Mouse (Mus musculus): ENCODE measurements around the gene C330021F23Rik. TPM values are rescaled to one million over a fixed set of nuclear protein-coding genes. Genes with fewer than 3 reads are reported as not detected.
A peak's percentile ranks its signal among the peaks of the same experiment; 100 is the strongest.

Gene C330021F23Rik
- 0.48 and 0.76 TPM in 2 replicates for polyA plus RNA-seq (2015; fragmentation: Nextera tagmentation; extraction: Ambion mirVana)

DNA sequence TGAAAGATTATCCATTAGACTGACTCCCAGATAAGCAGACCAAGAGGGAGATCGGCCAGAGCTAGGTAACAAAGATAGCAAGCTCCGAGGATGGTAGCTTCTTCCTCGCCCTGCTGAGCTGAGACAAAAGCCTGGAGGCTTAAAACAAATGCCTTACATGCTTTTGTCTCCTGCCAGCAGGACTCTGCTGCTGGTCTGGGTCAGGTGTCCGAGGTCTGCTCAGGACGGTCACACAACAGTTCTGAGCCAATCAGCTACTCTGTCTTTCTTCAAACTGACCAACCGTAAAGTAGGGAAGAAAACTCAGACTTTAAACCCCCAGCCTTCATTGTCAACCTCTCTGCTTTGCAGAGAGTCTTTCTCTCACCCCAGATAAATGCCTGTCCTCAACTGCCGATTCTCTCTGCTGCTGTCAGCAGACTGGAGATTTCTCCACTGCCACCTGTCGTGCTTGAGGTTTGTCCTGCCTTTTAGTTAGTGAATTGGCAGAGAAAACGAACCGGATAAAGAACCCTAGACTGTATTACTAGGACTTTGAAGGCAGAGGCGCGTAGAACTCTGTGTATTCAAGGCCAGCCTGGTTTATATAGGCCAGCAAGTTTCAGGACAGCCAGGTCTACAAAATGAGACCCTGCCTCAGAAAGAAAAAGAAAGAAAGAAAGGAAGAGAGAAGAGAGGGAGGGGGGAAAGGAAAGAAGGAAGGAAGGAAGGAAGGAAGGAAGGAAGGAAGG is at the start of gene C330021F23Rik:
C330021F23Rik (plus strand) TSS at position 350 of the 731 bp plus-strand sequence.
- 3% methylated on average over 12 of the region's 12 CpGs for WGBS
- ATAC-seq (ENCODE audit: insufficient number of reproducible peaks, insufficient read depth, low FRiP score, low TSS enrichment, low read depth), result no peak
- Histone ChIP-seq H3K36me3 (no peaks in the 10 kb centered on the region), H3K4me2 (peak within 1 kb of the TSS; percentile 32), H3K9ac (peak within 1 kb of the TSS; percentile 37; the same call in 1 of the 2 replicates), H3K27me3 (no peaks in the 10 kb centered on the region), H3K27ac (no peak within 1 kb of the TSS), H3K4me3 (no peak within 1 kb of the TSS), H3K9me3 (no peaks in the 10 kb centered on the region), H3K4me1 (peaks cover 3% of the 10 kb centered on the region; the same call in 1 of the 2 replicates)

DNA sequence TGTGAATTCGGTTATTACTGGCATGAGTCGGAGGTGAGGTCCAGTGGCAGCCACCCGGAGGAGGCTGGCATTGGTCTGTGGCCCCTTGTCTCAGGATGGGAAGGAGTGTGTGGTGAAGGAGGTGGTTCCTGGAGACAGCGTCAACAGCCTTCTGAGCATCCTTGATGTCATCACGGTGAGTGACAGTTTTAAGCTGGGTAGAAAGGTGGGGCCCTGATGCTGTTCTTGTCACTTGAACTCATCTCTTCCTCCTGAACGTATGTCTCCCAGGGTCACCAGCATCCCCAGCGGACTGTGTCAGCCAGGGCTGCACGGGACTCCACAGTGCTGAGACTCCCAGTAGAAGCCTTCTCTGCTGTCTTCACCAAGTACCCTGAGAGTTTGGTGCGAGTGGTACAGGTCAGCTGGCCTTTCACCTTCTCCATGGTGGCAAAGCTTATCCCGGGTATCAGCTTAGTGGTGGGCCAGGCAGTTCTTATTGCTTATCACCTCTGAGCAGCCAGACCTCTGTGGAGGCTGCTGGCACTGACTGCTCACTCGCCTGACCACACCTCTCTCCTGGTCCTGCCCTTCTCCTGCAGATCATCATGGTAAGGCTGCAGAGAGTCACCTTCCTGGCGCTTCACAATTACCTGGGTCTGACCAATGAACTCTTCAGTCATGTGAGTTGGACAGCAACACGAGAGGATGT is 45.6 kb upstream of the C330021F23Rik start:
- Histone ChIP-seq H3K4me2 (no peak overlapping the region), H3K9me3 (no peaks in the 10 kb centered on the region), H3K4me3 (no peak overlapping the region), H3K27ac (no peak overlapping the region), H3K27me3 (no peaks in the 10 kb centered on the region), H3K36me3 (peaks cover 60% of the 10 kb centered on the region), H3K9ac (no peak overlapping the region), H3K4me1 (peaks cover 3% of the 10 kb centered on the region; the same call in 1 of the 2 replicates)
- ATAC-seq (ENCODE audit: insufficient number of reproducible peaks, insufficient read depth, low FRiP score, low TSS enrichment, low read depth), result no peak
- 89% methylated on average over 13 of the region's 13 CpGs for WGBS

DNA sequence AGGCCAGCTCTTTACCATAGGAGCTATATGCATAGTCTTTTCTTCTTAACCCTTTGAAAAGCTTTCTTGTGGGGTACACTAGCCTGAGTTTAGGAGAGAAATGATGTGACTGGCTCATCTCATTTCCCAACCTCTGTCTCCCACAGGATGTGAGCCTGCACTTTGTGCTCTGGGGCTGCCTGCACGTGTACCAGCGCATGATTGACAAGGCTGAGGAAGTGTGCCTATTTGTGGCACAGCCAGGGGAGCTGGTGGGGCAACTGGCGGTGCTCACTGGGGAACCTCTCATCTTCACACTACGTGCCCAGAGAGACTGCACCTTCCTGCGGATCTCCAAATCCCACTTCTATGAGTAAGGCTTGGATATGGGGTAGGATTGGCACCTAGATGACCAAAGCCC is 37.0 kb upstream of the C330021F23Rik start:
- Histone ChIP-seq H3K4me1 (no peaks in the 10 kb centered on the region), H3K9me3 (no peaks in the 10 kb centered on the region), H3K4me2 (no peak overlapping the region), H3K27me3 (no peaks in the 10 kb centered on the region), H3K27ac (no peak overlapping the region), H3K9ac (no peak overlapping the region), H3K36me3 (peaks cover 53% of the 10 kb centered on the region), H3K4me3 (no peak overlapping the region)
- no peak for ATAC-seq (ENCODE audit: insufficient number of reproducible peaks, insufficient read depth, low FRiP score, low TSS enrichment, low read depth)
- WGBS, result 87% methylated on average over 5 of the region's 5 CpGs

DNA sequence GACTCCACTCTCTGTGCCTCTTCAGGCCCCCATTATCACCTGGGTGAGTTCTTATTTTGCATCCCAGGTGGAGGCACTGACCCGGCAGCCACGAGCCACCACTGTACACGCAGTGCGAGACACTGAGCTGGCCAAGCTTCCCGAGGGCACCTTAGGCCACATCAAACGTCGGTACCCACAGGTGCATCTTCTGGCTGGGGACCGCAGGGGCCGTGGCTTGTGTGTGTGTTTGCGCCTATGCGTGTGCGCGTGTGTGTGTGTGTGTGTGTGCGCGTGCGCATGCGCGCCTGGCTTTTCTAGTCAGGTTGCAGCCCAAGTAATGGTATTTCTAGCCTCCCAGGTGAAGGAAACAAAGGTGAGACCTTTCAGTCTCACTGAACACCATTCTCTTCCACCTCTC is 35.9 kb upstream of the C330021F23Rik start:
- H3K9me3 ChIP-seq, result no peaks in the 10 kb centered on the region
- ATAC-seq (ENCODE audit: insufficient number of reproducible peaks, insufficient read depth, low FRiP score, low TSS enrichment, low read depth), result no peak
- no peak overlapping the region for H3K9ac ChIP-seq
- no peak overlapping the region for H3K4me2 ChIP-seq
- H3K4me1 ChIP-seq, result no peaks in the 10 kb centered on the region
- H3K27ac ChIP-seq, result no peak overlapping the region
- H3K36me3 ChIP-seq, result peaks cover 54% of the 10 kb centered on the region
- H3K4me3 ChIP-seq, result no peak overlapping the region
- WGBS, result 94% methylated on average over 18 of the region's 18 CpGs
- H3K27me3 ChIP-seq, result no peaks in the 10 kb centered on the region

DNA sequence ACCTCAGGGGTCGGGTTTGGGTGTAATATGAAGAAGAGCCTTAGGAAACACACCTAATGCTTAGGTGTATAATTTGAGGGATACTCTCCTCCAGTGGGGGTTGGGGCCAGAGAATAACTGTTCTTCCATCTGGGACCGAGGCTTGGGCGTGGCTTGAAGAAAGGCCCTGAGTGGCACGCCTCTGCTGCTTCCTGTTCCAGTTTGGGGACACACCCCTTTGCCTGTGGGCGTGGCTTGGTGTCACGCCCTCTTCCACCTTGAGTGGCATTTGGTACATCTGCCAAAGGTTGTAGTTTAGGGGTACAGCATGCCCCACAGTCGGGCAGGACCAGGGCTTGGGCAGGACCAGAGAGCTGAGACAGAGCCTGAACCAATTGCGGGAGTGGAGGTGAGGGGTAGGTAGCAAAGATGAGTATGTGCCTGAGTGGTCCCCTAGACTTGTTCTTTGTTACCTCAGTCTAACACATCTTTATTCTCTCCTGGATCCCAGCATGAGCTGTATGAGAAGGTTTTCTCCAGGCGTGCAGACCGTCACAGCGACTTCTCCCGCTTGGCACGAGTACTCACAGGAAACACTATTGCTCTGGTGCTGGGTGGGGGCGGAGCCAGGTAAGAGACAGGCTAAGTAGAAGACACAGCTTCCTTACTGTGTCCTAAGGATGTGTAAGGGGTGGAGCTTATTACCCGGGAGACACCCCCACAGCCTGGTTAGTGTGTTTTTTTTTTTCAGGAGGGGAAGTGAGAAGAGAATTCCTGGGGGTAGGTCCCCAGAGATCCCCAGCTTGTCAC is 31.5 kb upstream of the C330021F23Rik start:
- H3K27ac ChIP-seq, result no peak overlapping the region
- H3K9ac ChIP-seq, result no peak overlapping the region
- H3K4me1 ChIP-seq, result no peaks in the 10 kb centered on the region
- H3K36me3 ChIP-seq, result peaks cover 80% of the 10 kb centered on the region
- no peak for ATAC-seq (ENCODE audit: insufficient number of reproducible peaks, insufficient read depth, low FRiP score, low TSS enrichment, low read depth)
- WGBS, result 62% methylated on average over 15 of the region's 15 CpGs
- H3K4me3 ChIP-seq, result no peak overlapping the region
- H3K4me2 ChIP-seq, result no peak overlapping the region
- H3K9me3 ChIP-seq, result no peaks in the 10 kb centered on the region
- no peaks in the 10 kb centered on the region for H3K27me3 ChIP-seq

DNA sequence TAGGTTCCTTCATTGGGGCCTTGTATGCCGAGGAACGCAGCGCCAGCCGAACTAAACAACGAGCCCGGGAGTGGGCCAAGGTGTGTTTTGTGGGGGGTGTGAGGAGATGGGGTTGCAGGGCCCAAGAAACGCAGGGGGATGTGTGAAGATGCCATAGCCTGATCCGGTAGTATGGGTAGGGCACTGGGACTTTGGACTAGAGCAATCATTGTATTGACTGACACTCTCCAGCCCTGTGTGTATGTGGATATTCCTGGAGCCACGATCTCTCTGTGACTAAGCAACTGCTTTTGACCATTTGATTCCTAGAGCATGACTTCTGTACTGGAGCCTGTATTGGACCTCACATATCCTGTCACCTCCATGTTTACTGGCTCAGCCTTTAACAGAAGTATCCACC is 30.9 kb upstream of the C330021F23Rik start:
- Histone ChIP-seq H3K27me3 (no peaks in the 10 kb centered on the region), H3K9ac (no peak overlapping the region), H3K36me3 (peaks cover 80% of the 10 kb centered on the region), H3K9me3 (no peaks in the 10 kb centered on the region), H3K4me2 (no peak overlapping the region), H3K27ac (no peak overlapping the region), H3K4me3 (no peak overlapping the region), H3K4me1 (no peaks in the 10 kb centered on the region)
- WGBS, result 94% methylated on average over 9 of the region's 9 CpGs
- ATAC-seq (ENCODE audit: insufficient number of reproducible peaks, insufficient read depth, low FRiP score, low TSS enrichment, low read depth), result no peak

DNA sequence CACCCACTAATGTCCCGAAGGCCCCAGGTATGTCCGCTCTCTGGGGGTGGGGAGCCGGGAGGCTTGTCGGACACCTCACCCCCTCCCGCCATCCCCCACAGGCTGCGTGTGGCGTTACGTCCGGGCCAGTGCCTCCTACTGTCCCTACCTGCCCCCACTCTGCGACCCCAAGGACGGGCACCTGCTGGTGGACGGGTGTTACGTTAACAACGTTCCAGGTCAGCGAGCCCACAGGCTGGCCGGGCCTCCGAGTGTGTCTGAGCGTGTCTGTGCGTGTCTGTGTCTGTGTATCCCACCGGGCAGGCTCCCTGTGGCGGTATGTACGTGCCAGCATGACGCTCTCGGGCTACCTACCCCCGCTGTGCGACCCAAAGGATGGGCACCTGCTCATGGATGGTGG is 30.1 kb upstream of the C330021F23Rik start:
- Histone ChIP-seq H3K4me2 (no peak overlapping the region), H3K27me3 (no peaks in the 10 kb centered on the region), H3K9me3 (no peaks in the 10 kb centered on the region), H3K4me1 (no peaks in the 10 kb centered on the region), H3K36me3 (peaks cover 81% of the 10 kb centered on the region), H3K4me3 (no peak overlapping the region), H3K27ac (no peak overlapping the region), H3K9ac (no peak overlapping the region)
- WGBS, result 90% methylated on average over 26 of the region's 26 CpGs
- ATAC-seq (ENCODE audit: insufficient number of reproducible peaks, insufficient read depth, low FRiP score, low TSS enrichment, low read depth), result no peak

DNA sequence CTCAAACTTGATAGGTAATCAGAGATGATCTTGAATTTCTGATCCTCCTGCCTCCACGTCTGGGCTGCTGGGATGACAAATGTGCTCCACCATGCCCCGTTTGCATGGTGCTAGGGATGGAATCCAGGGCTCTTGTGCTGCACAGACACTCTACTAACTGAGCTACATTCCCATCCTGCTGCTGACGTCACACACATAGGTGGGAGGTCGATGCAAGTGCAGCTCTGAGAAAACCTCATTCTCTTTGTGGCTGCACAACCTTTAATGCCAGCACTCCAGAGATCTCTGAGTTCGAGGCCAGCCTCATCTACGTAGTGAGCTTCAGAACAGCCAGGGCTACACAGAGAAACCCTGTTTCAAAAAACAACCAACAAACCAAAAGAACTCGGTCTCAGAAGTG is 28.6 kb upstream of the C330021F23Rik start:
- H3K4me3 ChIP-seq, result no peak overlapping the region
- no peaks in the 10 kb centered on the region for H3K27me3 ChIP-seq
- no peaks in the 10 kb centered on the region for H3K9me3 ChIP-seq
- 84% methylated on average over 7 of the region's 7 CpGs for WGBS
- no peak for ATAC-seq (ENCODE audit: insufficient number of reproducible peaks, insufficient read depth, low FRiP score, low TSS enrichment, low read depth)
- H3K9ac ChIP-seq, result no peak overlapping the region
- no peak overlapping the region for H3K4me2 ChIP-seq
- H3K36me3 ChIP-seq, result peaks cover 90% of the 10 kb centered on the region
- H3K27ac ChIP-seq, result no peak overlapping the region
- H3K4me1 ChIP-seq, result no peaks in the 10 kb centered on the region

DNA sequence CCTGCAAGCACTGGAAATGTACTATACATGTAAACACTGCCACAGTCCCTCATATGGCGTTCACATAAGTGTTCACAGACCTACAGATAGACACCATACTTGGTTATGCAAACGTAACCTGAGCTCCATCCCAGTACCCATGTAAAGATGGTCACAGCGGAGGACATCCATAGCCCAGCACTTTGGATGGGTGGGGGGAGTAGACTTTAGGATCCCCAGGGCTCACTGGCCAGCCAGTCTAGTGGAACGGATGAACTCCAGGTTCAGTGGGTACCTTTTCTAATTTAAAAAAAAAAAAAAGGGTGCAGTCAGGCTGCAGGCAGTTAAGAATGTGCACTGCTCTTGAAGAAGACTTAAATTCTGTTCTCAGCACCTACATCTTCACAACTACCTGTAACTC is 27.7 kb upstream of the C330021F23Rik start:
- no peaks in the 10 kb centered on the region for H3K27me3 ChIP-seq
- H3K4me2 ChIP-seq, result no peak overlapping the region
- 83% methylated on average over 4 of the region's 4 CpGs for WGBS
- peaks cover 95% of the 10 kb centered on the region for H3K36me3 ChIP-seq
- no peaks in the 10 kb centered on the region for H3K9me3 ChIP-seq
- no peak for ATAC-seq (ENCODE audit: insufficient number of reproducible peaks, insufficient read depth, low FRiP score, low TSS enrichment, low read depth)
- no peak overlapping the region for H3K4me3 ChIP-seq
- no peak overlapping the region for H3K9ac ChIP-seq
- no peaks in the 10 kb centered on the region for H3K4me1 ChIP-seq
- H3K27ac ChIP-seq, result no peak overlapping the region

DNA sequence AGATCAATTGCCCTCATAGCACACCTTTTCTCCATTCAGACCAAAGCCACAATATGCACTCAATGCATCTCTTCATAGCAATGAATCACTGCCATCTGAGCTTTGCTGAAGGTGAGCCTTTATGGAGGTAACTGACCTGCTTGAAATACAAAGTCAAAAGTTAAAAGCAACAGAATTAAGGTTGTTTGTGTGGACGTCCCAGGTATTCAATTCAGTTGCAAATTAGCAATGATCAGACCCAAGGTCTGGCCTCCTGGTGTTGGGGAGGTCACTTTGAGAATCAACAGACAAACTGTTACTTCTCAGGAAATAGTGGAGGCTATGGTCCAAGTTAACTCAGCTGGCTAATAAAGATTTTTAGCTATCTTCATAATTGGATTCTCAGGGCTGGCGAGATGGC is 21.3 kb upstream of the C330021F23Rik start:
- 0 out of 2 replicates have a peak, but pooled peaks cover 5% of the 10 kb centered on the region for H3K9me3 ChIP-seq
- no peak overlapping the region for H3K4me2 ChIP-seq
- 90% methylated on average over 2 of the region's 2 CpGs for WGBS
- no peak overlapping the region for H3K27ac ChIP-seq
- H3K4me1 ChIP-seq, result no peaks in the 10 kb centered on the region
- no peaks in the 10 kb centered on the region for H3K27me3 ChIP-seq
- H3K9ac ChIP-seq, result no peak overlapping the region
- peaks cover 51% of the 10 kb centered on the region for H3K36me3 ChIP-seq
- no peak overlapping the region for H3K4me3 ChIP-seq
- no peak for ATAC-seq (ENCODE audit: insufficient number of reproducible peaks, insufficient read depth, low FRiP score, low TSS enrichment, low read depth)

DNA sequence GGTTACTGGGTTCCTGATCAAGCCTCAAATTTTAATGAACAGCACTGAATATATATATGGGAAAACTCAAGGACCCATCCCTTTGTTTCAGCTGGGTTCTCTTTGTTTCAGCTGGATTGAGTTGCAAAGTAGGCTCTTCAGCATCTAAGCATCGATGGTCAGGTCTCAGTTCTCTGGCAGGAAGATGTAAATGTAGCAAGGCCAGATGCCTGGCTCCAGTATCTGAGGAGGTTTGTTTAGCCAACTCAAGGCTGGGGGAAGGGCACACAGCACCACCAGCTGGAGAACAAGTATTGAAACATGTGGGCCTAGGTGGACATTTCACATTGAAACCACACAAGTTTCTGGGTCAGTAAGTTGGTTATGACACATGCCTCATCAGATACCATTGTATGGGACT is 15.6 kb upstream of the C330021F23Rik start:
- Histone ChIP-seq H3K36me3 (no peaks in the 10 kb centered on the region), H3K9ac (no peak overlapping the region), H3K9me3 (0 out of 2 replicates have a peak, but pooled peaks cover 2% of the 10 kb centered on the region), H3K4me3 (no peak overlapping the region), H3K27me3 (no peaks in the 10 kb centered on the region), H3K4me1 (no peaks in the 10 kb centered on the region), H3K4me2 (no peak overlapping the region), H3K27ac (no peak overlapping the region)
- WGBS, result 90% methylated on average over 1 of the region's 1 CpGs
- ATAC-seq (ENCODE audit: insufficient number of reproducible peaks, insufficient read depth, low FRiP score, low TSS enrichment, low read depth), result no peak

Data from embryonic facial prominence, embryonic 13.5 days (tissue).